Mouse (Mus musculus): ENCODE measurements around the gene Hipk1.
"Not testable (repeated sequence)": the region's sequence is repeated elsewhere in the genome, so short reads cannot be mapped to it uniquely, and the experiment has no call there.

DNA sequence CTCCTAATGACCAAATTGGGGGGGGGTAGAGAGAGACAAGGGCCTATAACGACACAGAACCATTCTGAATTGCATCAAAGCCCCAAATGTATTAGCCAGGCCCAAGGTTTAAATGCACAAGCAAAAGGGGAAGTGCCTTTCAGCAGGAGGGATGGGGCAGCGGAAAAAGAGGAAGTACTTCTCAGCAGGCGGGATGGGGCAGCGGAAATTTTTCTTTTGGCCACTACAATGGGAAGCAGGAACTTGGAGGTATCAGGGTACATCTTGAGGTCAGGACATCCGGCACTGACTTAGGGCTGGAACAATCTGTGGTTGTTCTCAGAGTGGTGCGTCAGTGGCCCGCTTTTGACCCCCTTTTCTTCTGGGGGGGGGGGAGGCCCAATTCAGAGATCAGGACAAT is 49.6 kb upstream of the Hipk1 start:
- not testable (repeated sequence) for TF ChIP-seq CTCF (IDR thresholded peaks at IDR 0.05; ENCODE audit: low read depth, low read length); POLR2A (IDR thresholded peaks at IDR 0.05; ENCODE audit: extremely low read depth, insufficient read depth, low read length)

Data from liver, adult 2 months (tissue).